Mouse (Mus musculus) sigmoid colon, adult 10 weeks (tissue): ENCODE results near the gene Scly. TPM values are rescaled to one million over a fixed set of nuclear protein-coding genes. Genes with fewer than 3 reads are reported as not detected.

Source experiments
- polyA plus RNA-seq: library from polyadenylated mRNA; stranded (reverse); fragments of 350-450 nt; fragmentation: Illumina TruSeq; extraction: RNeasy Lipid Tissue Mini Kit (QIAGEN cat#74804); gene quantifications from one replicate; pipeline ENCODE4 v1.2.3, GENCODE M21; 2014; ENCODE audit warnings: low read depth, low replicate concordance

The Scly gene
- polyA plus RNA-seq, result 3.8 TPM

DNA sequence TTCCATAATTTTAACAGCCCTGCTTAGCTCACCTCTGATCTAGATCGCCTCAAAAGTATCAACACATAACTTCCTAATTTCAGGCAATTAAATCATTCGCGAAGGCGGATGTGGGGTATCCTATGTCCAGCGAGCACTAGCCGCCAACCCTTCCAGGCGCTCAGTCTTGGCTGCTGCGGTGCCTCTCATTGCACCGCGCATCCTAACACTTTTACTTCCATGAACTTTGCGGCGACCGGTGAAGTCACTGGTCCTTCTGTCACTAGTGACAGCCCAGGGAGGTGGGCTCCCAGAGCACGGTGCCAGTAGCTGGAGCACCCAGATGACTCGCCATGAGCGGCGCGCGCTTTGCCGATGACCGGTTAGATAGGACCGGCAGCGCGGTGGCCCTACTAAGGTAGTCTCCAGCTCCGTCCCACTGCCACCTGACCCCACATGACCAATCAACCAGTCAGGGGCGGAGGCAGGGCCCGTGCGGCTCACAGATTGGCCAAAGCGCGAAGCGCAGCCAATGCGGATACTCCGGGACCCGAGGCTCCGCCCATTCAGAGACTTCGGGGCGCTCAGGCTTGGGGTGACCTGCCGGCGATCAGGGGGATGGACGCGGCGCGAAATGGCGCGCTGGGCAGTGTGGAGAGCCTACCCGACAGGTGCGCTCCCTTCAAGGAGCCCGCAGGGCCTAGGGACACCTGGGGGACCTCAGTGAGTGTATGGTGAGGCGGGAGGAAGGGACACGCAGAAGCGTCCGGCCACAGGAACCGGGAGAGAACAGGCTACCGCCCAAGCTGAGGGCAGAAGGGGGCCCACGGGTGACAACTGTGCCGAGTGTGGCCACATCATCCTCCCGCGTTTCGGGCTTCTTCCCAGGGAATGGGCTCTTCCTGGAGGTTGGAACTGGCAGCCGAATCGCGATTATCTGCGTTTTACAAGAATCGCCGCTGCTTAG is at the start of gene Scly:
Scly (plus strand) TSS at position 540 of the 946 bp plus-strand sequence.

DNA sequence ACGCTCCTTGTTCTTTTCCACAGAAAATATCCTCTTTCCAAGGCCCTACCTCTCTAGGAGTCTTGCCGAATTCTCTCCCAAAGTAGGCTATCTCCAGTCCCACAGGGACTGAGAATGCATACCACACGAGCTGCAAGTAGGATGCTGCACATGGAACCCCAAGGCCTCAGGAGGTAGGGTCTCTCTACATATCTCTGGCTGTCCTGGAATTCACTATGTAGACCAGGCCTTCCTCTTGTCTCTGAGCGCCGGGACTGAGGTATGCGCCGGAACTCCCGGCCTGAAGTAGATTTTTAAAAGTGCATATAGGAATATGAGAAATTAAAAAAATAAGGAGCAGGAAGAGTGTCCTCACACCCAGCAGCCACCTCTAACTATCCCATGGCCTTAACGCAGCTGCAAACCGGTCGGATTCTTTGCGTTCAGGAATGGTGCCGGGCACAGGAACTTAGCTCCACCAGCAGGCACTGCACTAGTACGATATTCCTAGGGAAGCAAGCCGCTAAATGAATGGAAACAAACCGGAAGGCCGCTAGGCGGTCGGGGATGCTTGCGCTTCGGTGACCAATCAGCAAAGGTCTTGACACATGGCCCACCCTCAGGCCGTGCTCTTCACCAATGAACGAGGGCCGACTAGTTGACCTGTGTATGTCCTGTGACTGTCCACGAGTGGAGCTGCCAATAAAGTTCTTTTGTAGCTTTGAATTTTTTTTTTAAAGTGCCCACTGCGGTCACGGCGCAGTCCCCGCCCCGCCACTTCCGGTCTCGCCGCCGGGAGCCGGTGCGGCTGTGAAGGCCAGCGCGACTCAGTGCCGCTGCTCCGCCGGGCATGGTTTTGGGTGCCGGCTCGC is 48.3 kb upstream of the Scly start, which contains the start of gene Ube2f:
Ube2f (plus strand) TSS at position 741 of the 851 bp plus-strand sequence.

DNA sequence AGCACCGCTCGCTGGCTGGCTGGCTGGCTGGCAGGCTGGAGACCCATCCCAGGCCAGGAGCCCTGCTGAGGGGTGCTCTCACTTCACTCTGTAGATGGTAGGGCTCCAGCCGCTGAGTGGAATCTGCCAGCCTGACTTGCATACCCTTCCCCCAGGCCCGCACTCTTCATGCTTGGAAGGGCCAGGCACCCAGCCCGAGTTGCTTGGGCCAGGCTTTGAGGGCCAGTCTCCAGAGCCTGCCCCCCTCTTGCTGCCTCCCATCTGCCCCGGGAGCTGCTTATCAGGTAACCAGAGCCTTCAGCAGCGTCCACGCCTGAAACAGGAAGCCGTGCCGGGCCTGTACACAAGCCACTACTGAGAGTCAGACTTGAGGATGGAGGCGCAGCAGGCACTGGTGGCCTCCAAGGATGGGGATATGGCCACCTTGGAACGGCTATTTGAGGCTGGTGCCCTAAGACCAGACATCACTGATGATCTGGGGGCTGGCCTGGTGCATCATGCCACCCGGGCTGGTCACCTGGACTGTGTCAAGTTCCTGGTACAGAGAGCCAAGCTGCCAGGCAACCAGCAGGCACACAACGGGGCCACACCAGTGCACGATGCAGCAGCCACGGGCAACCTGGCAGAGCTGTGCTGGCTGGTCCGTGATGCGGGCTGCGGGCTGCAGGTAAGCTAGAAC is 23.8 kb downstream of the Scly start, which contains the start of gene Espnl:
Espnl (plus strand) TSS at position 316 of the 679 bp plus-strand sequence.

DNA sequence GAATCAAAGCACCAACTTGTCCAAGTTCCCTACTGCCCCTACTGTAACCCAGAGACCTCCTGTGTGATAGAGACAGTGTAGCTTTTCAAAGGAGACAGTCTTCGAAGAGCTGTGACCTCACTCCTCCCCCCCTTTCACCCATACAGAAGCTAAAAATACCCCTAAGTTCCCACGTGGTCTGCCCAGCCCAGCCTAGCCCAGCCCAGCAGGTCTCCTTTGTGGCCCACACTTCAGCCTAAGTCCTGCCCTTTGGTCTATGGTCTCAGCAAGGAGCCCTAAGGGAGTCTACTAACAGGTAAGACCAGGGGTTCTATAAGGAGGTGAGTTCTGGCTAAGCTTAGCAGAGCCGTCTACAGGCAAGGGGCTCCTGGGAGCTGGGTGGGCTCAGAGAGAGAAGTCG is 52.7 kb downstream of the Scly start, which contains the start of gene Klhl30:
Klhl30 (plus strand) TSS at position 176 of the 400 bp plus-strand sequence.

DNA sequence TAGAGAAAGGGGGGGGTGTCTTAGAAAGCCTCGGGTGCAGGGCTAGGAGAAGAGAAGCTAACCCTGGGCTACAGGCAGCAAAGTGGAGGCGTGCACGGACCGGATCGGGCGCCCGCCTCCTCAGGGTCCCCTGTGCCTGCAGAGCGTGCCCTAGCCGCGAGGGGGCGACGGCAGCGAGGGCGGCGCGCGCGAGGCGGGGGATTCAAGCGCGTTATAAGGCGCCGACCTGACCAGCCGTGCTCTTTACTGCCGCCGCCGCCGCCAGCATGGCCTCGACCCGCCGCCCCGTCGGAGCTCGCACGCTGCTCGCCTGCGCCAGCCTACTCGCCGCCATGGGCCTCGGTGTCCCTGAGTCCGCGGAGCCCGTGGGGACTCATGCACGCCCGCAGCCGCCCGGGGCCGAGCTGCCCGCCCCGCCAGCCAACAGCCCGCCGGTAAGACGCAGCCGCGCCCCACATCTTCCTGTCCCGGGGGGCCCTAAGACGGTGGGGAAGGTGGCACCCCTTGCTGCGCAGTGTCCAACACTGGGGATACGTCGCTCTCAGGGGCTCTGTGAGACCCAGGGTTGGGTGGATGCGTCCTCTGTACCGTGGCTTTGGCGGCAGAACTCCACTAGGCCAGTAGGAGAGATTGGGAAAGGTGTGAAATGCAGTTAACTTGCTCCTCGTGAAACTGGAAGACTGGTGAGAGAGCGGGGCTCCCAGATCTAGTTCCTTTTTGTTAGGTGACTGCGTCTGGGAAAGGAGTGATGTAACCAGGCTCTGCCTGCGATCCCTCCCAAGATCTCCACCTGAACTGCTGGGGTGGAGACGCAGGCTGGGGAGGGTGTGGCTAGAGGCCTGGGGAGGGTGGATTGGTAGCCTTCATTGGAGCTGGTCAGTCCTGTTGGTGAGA is 68.3 kb downstream of the Scly start, which contains the start of gene Erfe:
Erfe (plus strand) TSS at position 216 of the 894 bp plus-strand sequence.

Other genes with a start within 250 kb of the Scly start
- gene Rbm44, start 153.2 kb upstream of the Scly start, polyA plus RNA-seq, result 0.88 TPM
- gene Ramp1, start 118.5 kb upstream of the Scly start, polyA plus RNA-seq, result 8.0 TPM
- gene Ube2f, start 48.0 kb upstream of the Scly start, polyA plus RNA-seq, result 97.8 TPM
- not detected for gene Espnl, start 23.7 kb downstream of the Scly start, polyA plus RNA-seq
- 0.35 TPM for gene Klhl30, start 52.7 kb downstream of the Scly start, polyA plus RNA-seq
- 10.8 TPM for gene Erfe, start 68.1 kb downstream of the Scly start, polyA plus RNA-seq
- gene Ilkap, start 100.5 kb downstream of the Scly start, polyA plus RNA-seq, result 60.5 TPM
- 0.88 TPM for gene Hes6, start 115.7 kb downstream of the Scly start, polyA plus RNA-seq
- 7.3 TPM for gene Per2, start 161.0 kb downstream of the Scly start, polyA plus RNA-seq
- 4.4 TPM for gene Traf3ip1, start 196.3 kb downstream of the Scly start, polyA plus RNA-seq
- gene Asb1, start 242.2 kb downstream of the Scly start, polyA plus RNA-seq, result 2.9 TPM